Mouse (Mus musculus) monocyte, adult 2 months (primary cell): ENCODE results near the gene Rpl3l.
"Not testable (repeated sequence)": the region's sequence is repeated elsewhere in the genome, so short reads cannot be mapped to it uniquely, and the experiment has no call there.

Source experiments
- DNase-seq, 2 experiments: peaks; one replicate each; pipeline ENCODE4 v3.0.0; 2022; ENCODE audit warnings: low spot score in 2 of 2, low read depth in 1 of 2

The Rpl3l gene

GRCm38 (mm10) chr17:24719494-24720222 lies 8.0 kb upstream of the Rpl3l start:
- DNase-seq: peak; percentile 95 to 96

- DNase-seq: not testable (repeated sequence)
Measured at GRCm38 (mm10) chr17:24720616-24721015, 7.0 kb upstream of the Rpl3l start.

GRCm38 (mm10) chr17:24721383-24721955 lies 6.2 kb upstream of the Rpl3l start:
- DNase-seq: not testable (repeated sequence)

GRCm38 (mm10) chr17:24722220-24722924 lies 5.2 kb upstream of the Rpl3l start:
- DNase-seq: no peak

GRCm38 (mm10) chr17:24723122-24723880 lies 4.3 kb upstream of the Rpl3l start:
- DNase-seq: no peak

GRCm38 (mm10) chr17:24723881-24724180 lies 3.8 kb upstream of the Rpl3l start:
- no peak for DNase-seq

GRCm38 (mm10) chr17:24724184-24724583 lies 3.4 kb upstream of the Rpl3l start, which contains the start of gene Ndufb10:
TSS of gene Ndufb10 (minus strand) at chr17:24724478.
- DNase-seq: peak; percentile 90 to 94

GRCm38 (mm10) chr17:24725637-24726390 lies 1.8 kb upstream of the Rpl3l start:
- no peak for DNase-seq

GRCm38 (mm10) chr17:24728184-24728583 lies 564 bp downstream of the Rpl3l start:
- no peak for DNase-seq

- no peak for DNase-seq
Measured at GRCm38 (mm10) chr17:24729067-24729466, 1.4 kb downstream of the Rpl3l start.

GRCm38 (mm10) chr17:24730787-24731186 lies 3.2 kb downstream of the Rpl3l start:
- DNase-seq: no peak

- no peak for DNase-seq
Measured at GRCm38 (mm10) chr17:24732233-24732935, 4.8 kb downstream of the Rpl3l start.

GRCm38 (mm10) chr17:24733434-24734050 lies 5.9 kb downstream of the Rpl3l start:
- no peak for DNase-seq

- DNase-seq: no peak
Measured at GRCm38 (mm10) chr17:24734513-24734912, 6.9 kb downstream of the Rpl3l start.

GRCm38 (mm10) chr17:24735446-24735845 lies 7.8 kb downstream of the Rpl3l start:
- DNase-seq: no peak

- peak; percentile 97 for DNase-seq
Measured at GRCm38 (mm10) chr17:24736330-24737051, 8.9 kb downstream of the Rpl3l start, which contains the start of gene Msrb1. TSS of gene Msrb1 (plus strand) at chr17:24736642.

- peak; percentile 58 to 76 for DNase-seq
Measured at GRCm38 (mm10) chr17:24737135-24737810, 9.7 kb downstream of the Rpl3l start.

GRCm38 (mm10) chr17:24738238-24738637 lies 10.6 kb downstream of the Rpl3l start:
- DNase-seq: no peak
